Mouse (Mus musculus) ES-E14 (cell line): ENCODE results near the gene Trim10. TPM values are rescaled to one million over a fixed set of nuclear protein-coding genes. Genes with fewer than 3 reads are reported as not detected.
A peak's percentile ranks its signal among the peaks of the same experiment; 100 is the strongest.

Source experiments
- DNase-seq: peaks from one replicate; pipeline ENCODE4 v3.0.0-alpha.2; 2013; ENCODE audit warnings: low read depth, low spot score
- H3K27ac ChIP-seq: 2 replicates; pipeline ENCODE4 v1.5.1; 2012; ENCODE audit warnings: low read depth, mild to moderate bottlenecking, low read length, moderate library complexity, mixed read lengths; ENCODE audit not compliant: poor library complexity, insufficient read depth, severe bottlenecking
- H3K36me3 ChIP-seq: 2 replicates; pipeline ENCODE4 v1.6.1; 2012; ENCODE audit warnings: mild to moderate bottlenecking, low read length, moderate library complexity, mixed read lengths; ENCODE audit not compliant: control insufficient read depth, poor library complexity, insufficient read depth, severe bottlenecking
- H3K4me1 ChIP-seq, 2 experiments: fragments of 150-350 bp in 1 of 2; sonication (generic) in 1 of 2; 2 replicates each; pipeline ENCODE4 v1.6.1; 2012; ENCODE audit warnings: low read length in 2 of 2, mild to moderate bottlenecking in 1 of 2, mixed read lengths in 1 of 2; ENCODE audit not compliant: control insufficient read depth in 2 of 2, insufficient read depth in 2 of 2, poor library complexity in 1 of 2
- H3K4me3 ChIP-seq, 2 experiments: fragments of 150-350 bp in 1 of 2; sonication (generic) in 1 of 2; 2 replicates each; pipeline ENCODE4 v1.5.1; 2012; ENCODE audit warnings: low read length in 2 of 2, low read depth in 1 of 2, mild to moderate bottlenecking in 1 of 2, mixed read lengths in 1 of 2; ENCODE audit not compliant: insufficient read depth in 1 of 2, poor library complexity in 1 of 2, severe bottlenecking in 1 of 2
- H3K9ac ChIP-seq: 2 replicates; pipeline ENCODE4 v1.6.1; 2012; ENCODE audit warnings: low read depth, mild to moderate bottlenecking, low read length, mixed read lengths; ENCODE audit not compliant: poor library complexity, insufficient read depth, severe bottlenecking
- H3K9me3 ChIP-seq: fragments of 150-350 bp; sonication (generic); 2 replicates; pipeline ENCODE4 v1.6.1; 2012; ENCODE audit warnings: low read depth, mild to moderate bottlenecking, low read length; ENCODE audit not compliant: control insufficient read depth, insufficient read depth
- CHD2 ChIP-seq: IDR thresholded peaks from 2 replicates; pipeline ENCODE4 v1.6.1; 2014; ENCODE audit warnings: mild to moderate bottlenecking, low read depth, low read length, inconsistent platforms
- HCFC1 ChIP-seq: IDR thresholded peaks from 2 replicates; pipeline ENCODE4 v1.6.1; 2012; ENCODE audit warnings: low read length, inconsistent platforms, borderline replicate concordance; ENCODE audit not compliant: insufficient read depth
- MAFK ChIP-seq: IDR thresholded peaks from 2 replicates; pipeline ENCODE4 v1.6.1; 2014; ENCODE audit warnings: mild to moderate bottlenecking, low read depth, low read length, inconsistent platforms; ENCODE audit not compliant: insufficient read depth
- ZC3H11A ChIP-seq: IDR thresholded peaks from 2 replicates; pipeline ENCODE4 v1.6.1; 2012; ENCODE audit warnings: low read depth, mild to moderate bottlenecking, inconsistent platforms, low read length, borderline replicate concordance
- ZNF384 ChIP-seq: IDR thresholded peaks from 2 replicates; pipeline ENCODE4 v1.6.1; 2012; ENCODE audit warnings: low read depth, low read length, inconsistent platforms
- in situ Hi-C, 2 experiments: fragments of 600-800 bp; cut with MboI; formaldehyde crosslinking; loops; one replicate each; pipeline ENCODE4 v1.15.1; 2025; ENCODE audit warnings: low sequenced_read_pairs in 2 of 2, inconsistent platforms in 1 of 2; ENCODE audit not compliant: unreplicated experiment in 2 of 2
- total RNA-seq: library from RNA; depleted of rRNA; stranded (reverse); fragments of 300-350 nt; gene quantifications from 2 replicates; pipeline ENCODE4 v1.2.3, GENCODE M21; 2012

Gene Trim10
- total RNA-seq, 1 experiment: not detected

- Histone ChIP-seq H3K4me1 (peaks cover 2 to 7% of the 10 kb centered on the region in 2 experiments; a peak in 3 of 4 replicates), H3K9me3 (no peaks in the 10 kb centered on the region), H3K27ac (no peak overlapping the region), H3K4me3 (no peak overlapping the region), H3K9ac (no peak overlapping the region), H3K36me3 (no peaks in the 10 kb centered on the region)
- no peak for DNase-seq
- no peak for TF ChIP-seq ZNF384
- TF ChIP-seq ZC3H11A: no peak
- no peak for TF ChIP-seq CHD2
- TF ChIP-seq MAFK: no peak
- no peak for TF ChIP-seq HCFC1
- in situ Hi-C loops: no loop called here
These were observed 38.9 kb upstream of the Trim10 start for GRCm38 (mm10) chr17:36830470-36830869.

GRCm38 (mm10) chr17:36832694-36833093 is 36.7 kb upstream of the Trim10 start:
- peak; percentile 20 for DNase-seq
- no peaks in the 10 kb centered on the region for H3K36me3 ChIP-seq
- H3K27ac ChIP-seq: no peak overlapping the region
- TF ChIP-seq CHD2 (no peak), ZC3H11A (no peak), ZNF384 (no peak), MAFK (no peak), HCFC1 (no peak)
- peaks cover 7 to 11% of the 10 kb centered on the region in 2 experiments; a peak in 3 of 4 replicates for H3K4me1 ChIP-seq
- no peak overlapping the region for H3K9ac ChIP-seq
- H3K9me3 ChIP-seq: no peaks in the 10 kb centered on the region
- H3K4me3 ChIP-seq: no peak overlapping the region
- in situ Hi-C loops: no loop called here

- Histone ChIP-seq H3K9ac (no peak overlapping the region), H3K4me3 (no peak overlapping the region), H3K9me3 (no peaks in the 10 kb centered on the region), H3K4me1 (peaks cover 14 to 17% of the 10 kb centered on the region in 2 experiments; a peak in 3 of 4 replicates), H3K27ac (no peak overlapping the region; the same call in 1 of the 2 replicates), H3K36me3 (no peaks in the 10 kb centered on the region; the same call in 1 of the 2 replicates)
- peak; percentile 54 for DNase-seq
- in situ Hi-C loops: no loop called here
- TF ChIP-seq HCFC1: no peak
- TF ChIP-seq ZNF384: no peak
- TF ChIP-seq MAFK: no peak
- no peak for TF ChIP-seq CHD2
- TF ChIP-seq ZC3H11A: no peak
These were observed 33.6 kb upstream of the Trim10 start for GRCm38 (mm10) chr17:36835591-36836426.

- Histone ChIP-seq H3K9me3 (no peaks in the 10 kb centered on the region), H3K4me1 (peaks cover 17% of the 10 kb centered on the region in 2 experiments), H3K36me3 (no peaks in the 10 kb centered on the region; the same call in 1 of the 2 replicates), H3K9ac (peak overlapping the region; percentile 12; the same call in 1 of the 2 replicates), H3K27ac (no peak overlapping the region; the same call in 1 of the 2 replicates), H3K4me3 (peak overlapping the region in 1 of 2 experiments; percentile 51; a peak in 2 of 4 replicates)
- in situ Hi-C loops: no loop called here
- peak; percentile 15 for DNase-seq
- TF ChIP-seq CHD2 (no peak), ZNF384 (no peak), HCFC1 (no peak), ZC3H11A (no peak), MAFK (no peak)
These were observed 33.0 kb upstream of the Trim10 start for GRCm38 (mm10) chr17:36836427-36836812.
